Mouse (Mus musculus) layer of hippocampus, postnatal 10 days (tissue): ENCODE measurements around the gene Gng4. TPM values are rescaled to one million over a fixed set of nuclear protein-coding genes. Genes with fewer than 3 reads are reported as not detected.

Experiments used
- DNase-seq, 2 experiments: peaks; one replicate each; pipeline ENCODE4 v3.0.0; 2021; ENCODE audit warnings: low spot score in 2 of 2
- total RNA-seq, 2 experiments: library from RNA; stranded (reverse); gene quantifications; 2 replicates each; pipeline ENCODE4 v1.2.3; 2021

The Gng4 gene
- total RNA-seq, 2 experiments from 2014 or later, result 101 to 111 TPM

DNA sequence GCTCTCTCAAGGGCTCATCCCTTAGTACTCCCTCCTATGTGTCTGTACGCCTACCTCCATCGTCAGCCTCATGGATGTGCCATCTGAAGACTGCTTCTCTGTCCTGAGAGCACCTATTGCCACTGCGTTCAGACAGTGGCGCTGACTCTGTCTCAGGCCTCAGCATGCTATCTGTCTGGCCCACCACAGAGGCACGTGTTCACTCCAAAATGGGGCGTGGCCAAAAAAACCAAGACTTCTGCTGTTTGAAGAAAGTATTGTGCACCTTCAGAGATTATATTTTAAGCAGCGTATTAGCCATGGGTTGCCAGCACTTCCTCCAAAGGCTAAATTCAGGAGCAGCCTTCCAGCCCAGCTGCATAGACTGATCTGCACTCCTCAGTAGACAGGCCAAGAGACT lies 27.0 kb downstream of the Gng4 start:
- DNase-seq, result no peak

DNA sequence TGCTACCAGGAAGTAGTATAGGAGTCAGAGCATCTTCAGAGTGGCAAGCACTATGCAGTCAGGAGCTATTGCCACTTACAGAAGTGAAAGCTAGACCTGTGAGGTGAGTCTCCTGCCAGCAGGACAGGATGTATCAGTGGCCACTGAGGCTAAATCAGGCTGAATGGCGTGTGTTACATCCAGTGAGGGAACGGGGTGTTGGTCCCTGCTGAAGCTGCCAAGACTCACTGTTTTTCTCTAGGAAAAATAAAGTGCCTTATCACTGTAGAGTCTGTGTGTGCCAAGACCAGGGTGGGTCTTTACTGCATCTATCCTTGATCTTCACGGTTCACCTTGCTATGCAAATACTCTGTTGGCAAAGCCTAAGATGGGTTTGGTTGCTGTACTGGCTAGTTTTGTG lies 34.8 kb downstream of the Gng4 start:
- DNase-seq, result no peak

DNA sequence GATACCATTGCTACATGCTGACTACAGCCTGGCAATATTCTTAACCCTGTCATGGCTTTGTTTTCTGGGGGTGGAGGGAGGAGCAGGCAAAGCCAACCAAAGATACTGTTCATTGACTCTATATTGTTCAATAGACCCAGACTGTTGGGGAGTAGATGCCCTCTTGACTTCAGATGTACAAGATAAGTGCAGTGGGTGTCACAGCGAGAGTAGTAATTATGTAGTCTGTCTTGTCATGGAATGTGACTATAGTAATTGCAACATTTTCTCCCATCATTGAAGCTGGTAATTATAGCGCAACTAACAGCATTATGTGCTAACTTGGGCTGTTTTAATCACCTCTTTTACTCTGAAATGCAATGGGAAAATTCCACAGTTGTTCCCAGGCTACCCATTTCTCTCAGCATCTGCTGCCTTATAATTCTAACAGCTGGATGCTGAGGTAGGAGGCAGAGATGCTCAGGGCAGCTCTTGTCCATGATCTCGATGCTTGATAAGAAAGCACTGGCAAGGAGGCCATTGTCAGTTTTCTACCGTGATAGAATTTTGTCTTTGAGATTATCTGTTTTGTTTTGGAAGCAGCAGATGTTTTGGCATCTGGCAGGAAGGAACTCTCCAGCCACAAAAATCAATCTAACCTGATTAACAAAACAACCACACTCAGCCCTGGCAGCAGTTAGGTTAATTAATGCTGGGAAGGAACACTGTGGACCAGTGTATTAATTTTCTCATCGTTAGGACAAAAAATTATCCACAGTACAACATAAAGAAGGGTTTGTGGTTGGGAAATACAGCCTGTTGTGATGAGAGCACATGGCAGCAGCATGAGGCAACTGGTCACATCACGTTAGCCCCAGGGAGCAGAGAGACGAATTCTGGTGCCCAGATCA lies 36.6 kb downstream of the Gng4 start:
- no peak for DNase-seq

DNA sequence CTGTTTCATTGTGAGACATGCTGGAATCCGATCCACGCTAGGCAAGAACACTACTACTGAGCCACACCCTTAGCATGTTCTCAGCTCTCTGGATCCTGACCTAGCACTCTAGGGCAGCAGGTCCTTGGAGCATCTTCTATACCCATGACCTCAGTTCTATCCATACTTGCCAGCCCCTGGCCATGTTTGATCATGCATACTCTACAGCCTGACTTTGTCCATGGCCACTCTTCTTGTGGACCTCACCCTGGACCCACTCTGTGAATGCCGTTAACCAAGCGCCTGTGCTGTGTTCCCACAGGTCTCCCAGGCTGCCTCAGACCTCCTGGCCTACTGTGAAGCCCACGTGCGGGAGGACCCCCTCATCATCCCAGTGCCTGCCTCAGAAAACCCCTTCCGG lies 41.1 kb downstream of the Gng4 start:
- DNase-seq, result no peak

DNA sequence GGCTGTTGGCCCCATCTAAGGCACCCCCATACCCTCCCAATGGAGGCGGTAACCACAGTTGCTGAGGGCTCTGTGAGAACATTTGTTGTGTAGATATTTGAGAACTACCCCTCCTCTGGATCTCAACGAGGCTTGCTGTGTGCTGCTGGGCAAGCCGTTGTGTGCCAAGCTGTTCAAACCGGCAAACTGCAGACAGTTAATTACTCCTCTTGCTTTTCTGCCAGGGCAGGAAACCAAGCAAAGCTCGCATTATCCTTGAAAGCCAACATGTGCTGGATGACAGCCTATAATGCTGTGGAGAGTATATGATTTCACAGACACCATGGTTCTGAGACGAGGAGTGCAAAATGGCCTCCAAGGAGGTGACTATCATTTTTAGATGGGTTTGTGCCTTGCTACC lies 42.7 kb downstream of the Gng4 start:
- DNase-seq, result peak in 1 of 2 experiments; percentile 20

DNA sequence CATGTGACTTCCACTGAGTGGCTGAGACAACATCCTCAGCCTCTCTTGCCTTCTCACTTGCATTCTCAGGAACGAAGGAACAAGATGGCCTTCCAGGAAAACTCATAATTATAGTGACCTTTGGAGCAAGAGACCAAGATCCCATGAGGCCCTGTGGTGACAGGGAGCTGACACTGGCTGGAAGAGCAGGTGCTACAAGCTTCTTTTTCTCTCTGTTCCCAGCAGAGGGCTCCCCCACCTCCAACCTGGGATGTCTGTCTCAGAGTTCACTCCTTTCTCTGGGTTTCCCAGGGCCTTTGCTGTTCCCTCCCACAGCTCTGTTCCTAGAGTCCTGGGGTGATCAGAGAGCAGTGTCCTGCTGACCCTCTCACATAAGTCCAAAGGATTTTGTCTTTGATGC lies 44.3 kb downstream of the Gng4 start:
- DNase-seq, result no peak

DNA sequence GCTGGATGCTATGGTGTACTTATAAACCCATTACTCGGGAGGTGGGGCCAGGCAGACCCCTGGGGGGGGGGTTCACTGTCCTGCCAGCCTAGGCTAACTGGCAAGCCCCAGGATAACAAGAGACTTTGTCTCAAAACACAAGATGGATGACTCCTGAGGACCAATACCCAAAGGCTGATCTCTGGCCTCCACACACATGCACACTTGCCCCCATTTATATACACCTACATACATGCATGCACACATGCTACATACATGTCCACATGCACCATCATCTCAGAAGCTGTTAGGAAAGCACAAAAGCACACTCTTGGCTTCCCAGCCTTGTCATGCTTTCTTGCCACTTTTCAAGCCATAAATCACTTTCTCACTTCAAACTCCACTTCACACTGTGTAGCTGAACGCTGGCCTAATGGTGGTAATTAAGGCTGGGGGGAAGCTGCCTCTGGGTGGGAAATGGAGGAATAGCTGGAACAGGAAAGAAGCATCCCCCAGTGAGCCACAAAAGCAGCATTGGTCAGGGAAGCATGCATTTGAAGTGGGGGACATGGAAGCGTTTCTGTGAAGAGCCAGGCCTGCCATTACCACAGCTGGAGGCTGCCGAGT lies 46.7 kb downstream of the Gng4 start:
- no peak for DNase-seq

DNA sequence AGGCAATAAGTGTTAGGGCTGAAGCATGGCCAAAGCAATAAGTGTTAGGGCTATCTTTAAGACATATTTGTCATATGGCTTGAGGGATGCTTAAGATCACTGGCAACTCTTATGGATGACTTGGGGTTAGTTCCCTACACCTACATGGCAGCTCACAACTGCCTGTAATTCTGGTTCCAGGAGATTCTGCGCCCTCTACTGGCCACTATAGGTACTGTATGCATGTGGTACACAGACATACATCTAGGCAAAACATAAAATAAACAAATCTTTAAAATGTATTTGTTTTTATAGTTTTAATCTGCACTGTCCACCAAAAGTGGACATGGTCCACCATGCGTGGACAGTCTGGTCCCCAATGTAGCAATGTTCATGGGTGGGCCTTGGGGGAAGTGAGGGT lies 51.3 kb downstream of the Gng4 start:
- DNase-seq, result no peak

DNA sequence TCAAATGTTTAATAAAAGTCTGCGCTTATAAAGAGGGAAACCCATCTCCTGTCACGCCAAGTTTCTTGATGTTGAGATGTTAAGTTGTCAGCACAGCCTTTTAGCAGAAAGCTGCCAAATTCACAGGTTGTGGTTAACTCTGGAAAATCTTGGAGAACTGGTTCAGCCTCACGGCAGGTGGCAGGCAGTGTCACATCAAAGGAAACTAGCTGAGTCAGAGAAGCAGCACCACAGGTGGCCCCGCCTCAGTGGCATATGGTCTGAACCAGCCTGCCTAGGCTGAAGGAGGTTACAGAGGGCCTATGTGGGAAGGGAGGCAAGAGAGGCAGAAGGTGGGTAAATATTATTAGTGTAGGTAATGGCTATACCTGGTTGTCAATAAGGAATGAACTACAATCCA lies 61.2 kb downstream of the Gng4 start:
- DNase-seq, result no peak

DNA sequence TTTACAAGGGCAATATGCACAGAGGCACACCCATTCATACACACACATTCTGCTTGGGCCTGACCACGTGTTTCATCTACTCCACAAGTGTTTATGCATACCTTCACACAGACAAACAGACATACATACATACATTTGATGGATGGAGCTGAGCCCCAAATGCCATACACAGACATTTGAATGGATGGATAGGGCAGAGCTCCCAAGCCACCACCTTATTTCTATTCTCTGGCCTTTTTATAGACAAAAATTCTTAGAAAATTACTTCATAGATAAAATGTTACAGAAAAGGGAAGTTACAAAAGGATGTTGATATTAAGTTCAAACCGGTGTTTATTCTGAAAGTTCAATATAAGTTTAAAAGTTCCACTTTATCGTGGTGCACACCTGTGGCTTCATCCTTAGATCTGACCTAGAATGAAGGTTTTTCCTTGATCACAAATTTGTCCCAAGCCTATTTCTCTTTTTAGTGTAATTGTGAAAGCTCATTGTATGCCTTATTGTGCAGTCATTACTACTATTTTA lies 63.3 kb downstream of the Gng4 start:
- no peak for DNase-seq

DNA sequence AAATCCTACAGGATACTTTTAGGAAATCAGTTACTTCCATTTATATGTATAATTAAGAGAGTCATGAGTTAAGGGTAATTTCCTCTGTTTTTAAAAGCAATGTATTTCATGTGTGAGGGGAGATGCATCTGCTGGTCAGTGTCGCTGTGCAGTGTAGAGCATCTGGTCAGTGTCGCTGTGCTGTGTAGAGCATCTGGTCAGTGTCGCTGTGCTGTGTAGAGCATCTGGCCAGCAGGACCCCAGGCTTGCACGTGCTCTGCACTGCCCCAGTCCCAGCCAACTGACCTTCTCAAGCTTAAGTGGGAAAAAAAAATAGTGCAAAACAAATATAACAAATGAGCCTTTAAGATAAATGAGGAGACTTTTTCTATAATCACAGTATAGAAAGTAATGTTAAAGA lies 73.3 kb downstream of the Gng4 start:
- no peak for DNase-seq

DNA sequence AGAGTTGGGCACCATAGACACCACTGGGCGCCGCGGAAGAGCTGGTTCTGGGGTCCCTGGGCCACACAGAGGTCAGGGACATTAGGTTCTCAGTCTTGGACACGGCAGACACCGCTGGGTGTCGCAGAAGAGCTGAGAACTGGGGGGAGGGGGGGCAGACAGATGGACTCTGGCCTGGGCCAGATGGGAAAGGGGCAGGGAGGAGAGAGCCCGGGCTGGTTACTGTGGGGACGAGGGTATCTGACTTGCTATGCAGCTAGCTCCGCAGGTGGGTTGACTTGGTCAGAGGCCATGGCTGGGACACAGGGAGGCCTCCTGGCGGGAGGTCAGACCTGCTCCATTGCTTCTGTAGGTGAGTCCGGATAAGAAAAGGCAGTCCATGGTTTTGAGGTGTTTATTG lies 78.5 kb downstream of the Gng4 start:
- no peak for DNase-seq

DNA sequence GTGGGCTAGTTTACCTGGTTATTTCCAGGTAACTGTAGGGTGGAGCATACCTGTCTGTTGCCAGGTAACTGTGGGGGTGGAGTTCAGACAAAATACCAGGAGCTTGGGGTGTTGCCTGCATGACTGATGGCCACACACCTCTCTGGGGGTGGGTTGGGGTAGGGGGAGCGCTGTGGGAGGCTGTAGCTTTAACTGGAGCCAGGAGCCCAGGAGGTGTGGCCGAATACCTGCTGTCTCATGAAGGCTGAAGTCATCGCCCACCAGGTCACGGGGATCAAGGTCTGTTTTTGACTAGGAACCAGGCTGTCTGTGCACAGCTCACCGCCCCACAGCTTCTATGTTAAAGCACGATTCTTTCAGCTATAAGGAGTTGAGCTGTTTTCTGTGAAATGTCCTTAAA lies 79.1 kb downstream of the Gng4 start:
- DNase-seq, result no peak

DNA sequence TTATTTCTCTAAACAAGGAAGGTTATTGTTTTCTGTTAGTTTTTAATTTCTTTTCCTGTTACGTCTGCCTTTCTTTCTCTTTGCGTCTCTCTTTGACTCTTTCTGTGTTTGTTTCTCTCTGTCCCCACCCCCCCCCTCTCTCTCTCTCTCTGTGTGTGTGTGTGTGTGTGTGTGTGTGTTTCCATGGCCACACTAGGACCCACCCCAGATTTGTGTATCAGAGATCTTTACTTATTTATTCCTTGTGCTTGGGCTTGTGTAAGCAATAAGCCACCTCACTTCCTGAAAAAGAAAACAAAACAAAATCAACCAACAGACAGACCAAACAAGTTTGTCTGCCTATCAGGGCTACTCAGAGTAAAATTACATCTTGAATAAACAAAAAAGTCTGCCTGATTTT lies 82.5 kb downstream of the Gng4 start:
- no peak for DNase-seq

DNA sequence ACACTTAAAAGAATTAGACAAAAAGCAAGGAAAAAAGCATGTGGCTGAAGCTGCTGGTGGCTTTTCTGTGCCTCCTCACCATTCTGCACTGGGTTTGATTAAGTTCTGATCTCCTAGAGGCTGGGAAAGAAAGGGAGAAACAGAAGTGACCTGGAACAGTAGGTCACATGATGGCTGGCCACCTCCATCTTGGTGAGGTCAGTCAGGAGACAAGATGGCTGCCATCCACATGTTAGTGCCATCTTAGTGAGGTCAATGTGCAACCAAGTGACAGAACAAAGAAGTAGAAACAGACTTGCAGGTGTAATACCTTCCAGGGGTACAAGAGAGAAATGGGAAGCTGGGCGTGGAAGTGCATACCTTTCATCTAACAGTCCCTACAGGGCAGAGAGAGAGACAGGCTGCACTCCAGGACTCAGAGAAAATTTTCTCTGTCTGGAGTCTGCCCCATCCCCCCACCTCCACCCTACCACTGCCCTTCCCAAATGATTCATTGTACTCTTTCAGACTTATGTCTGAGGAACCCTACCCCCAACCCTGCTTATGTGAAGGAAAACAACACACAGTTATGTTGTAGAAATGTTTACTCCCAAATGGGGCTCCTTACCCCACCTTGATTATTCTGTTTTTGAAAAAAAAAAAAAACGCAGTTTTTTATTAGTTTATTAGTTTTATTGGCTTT lies 83.4 kb downstream of the Gng4 start:
- DNase-seq, result no peak

DNA sequence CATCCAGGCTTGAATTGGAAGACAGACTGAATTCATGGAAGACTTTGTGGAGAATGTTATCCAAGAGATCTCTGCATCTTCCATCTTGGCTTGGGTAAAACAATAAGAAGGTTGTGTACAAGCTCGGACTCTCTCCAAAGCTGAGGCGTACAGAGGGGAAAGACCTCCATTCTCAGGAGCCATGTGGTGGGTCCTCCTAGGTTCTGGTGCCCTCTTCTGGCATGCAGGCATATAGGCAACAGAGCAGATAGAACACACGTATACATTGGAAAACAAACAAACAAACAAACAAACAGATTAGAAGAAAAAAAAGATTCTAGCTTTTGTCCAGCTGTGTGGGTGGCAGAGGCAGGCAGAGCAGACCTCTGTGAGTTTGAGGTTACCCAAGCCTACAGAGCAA lies 84.1 kb downstream of the Gng4 start:
- DNase-seq, result peak; percentile 29 to 59

Other genes starting within 250 kb of the Gng4 start
- 10 to 100 TPM; 44.3 to 47.5 TPM for gene Lyst, start 193.7 kb upstream of the Gng4 start, total RNA-seq
- gene B3galnt2, start 170.4 kb downstream of the Gng4 start, total RNA-seq, result 10 to 100 TPM; 13.0 to 15.4 TPM